Mouse (Mus musculus): ENCODE data around the gene Acsm2.

- TF ChIP-seq CTCF (conservative IDR thresholded peaks at IDR 0.05; ENCODE audit: insufficient read depth, insufficient read length, low read depth, low read length) (no peak), POLR2A (IDR thresholded peaks at IDR 0.05; ENCODE audit: low read depth, low read length) (no peak)
Observed at GRCm38 (mm10) chr7:119523389-119523788, 30.8 kb upstream of the Acsm2 start, which contains the start of gene Pdilt.
